Mouse (Mus musculus) lung, embryonic 16.5 days (tissue): ENCODE results near the gene Cdkl4. TPM values are rescaled to one million over a fixed set of nuclear protein-coding genes. Genes with fewer than 3 reads are reported as not detected.

Experiments
- ATAC-seq: fragments of 200-750 bp; cut with Nextera tagmentation; 2 replicates; pipeline ENCODE4 v1.8.0; 2017; ENCODE audit warnings: low read depth, mild to moderate bottlenecking, moderate library complexity
- H3K27ac ChIP-seq: fragments of 300-500 bp; sonication (generic); 2 replicates; pipeline ENCODE4 v1.5.1; 2014; ENCODE audit warnings: mild to moderate bottlenecking, control low read depth, low read length
- H3K27me3 ChIP-seq: fragments of 300-500 bp; sonication (generic); 2 replicates; pipeline ENCODE4 v1.6.1; 2014; ENCODE audit warnings: low read depth, low read length, mixed read lengths; ENCODE audit not compliant: control insufficient read depth, insufficient read depth
- H3K36me3 ChIP-seq: fragments of 300-500 bp; sonication (generic); 2 replicates; pipeline ENCODE4 v1.6.1; 2014; ENCODE audit warnings: low read length; ENCODE audit not compliant: control insufficient read depth, insufficient read depth
- H3K4me1 ChIP-seq: fragments of 300-500 bp; sonication (generic); replicated peaks from 2 replicates; pipeline ENCODE4 v1.6.1; 2014; ENCODE audit warnings: low read length, mixed read lengths; ENCODE audit not compliant: control insufficient read depth, insufficient read depth
- H3K4me2 ChIP-seq: fragments of 300-500 bp; sonication (generic); 2 replicates; pipeline ENCODE4 v1.6.1; 2014; ENCODE audit warnings: low read depth, low read length, control low read depth
- H3K4me3 ChIP-seq: fragments of 300-500 bp; sonication (generic); 2 replicates; pipeline ENCODE4 v1.5.1; 2014; ENCODE audit warnings: mild to moderate bottlenecking, low read length, control low read depth
- H3K9ac ChIP-seq: fragments of 300-500 bp; sonication (generic); 2 replicates; pipeline ENCODE4 v1.6.1; 2014; ENCODE audit warnings: low read length, control low read depth
- H3K9me3 ChIP-seq: fragments of 300-500 bp; sonication (generic); 2 replicates; pipeline ENCODE4 v1.6.1; 2016; ENCODE audit warnings: low read length; ENCODE audit not compliant: control insufficient read depth
- WGBS: fragments of 180-500 bp; shearing (Covaris S2); extraction: QIAGEN DNeasy Blood & Tissue Kit; methylation state at CpG from one replicate; pipeline ENCODE4 v1.1.7; 2014; 5-methylcytosine and 5-hydroxymethylcytosine counted together
- polyA plus RNA-seq: library from polyadenylated mRNA; unstranded; fragments of >200 nt; fragmentation: Nextera tagmentation; extraction: Ambion mirVana; gene quantifications from 2 replicates; pipeline ENCODE4 v1.2.1, GENCODE M21; 2015

Cdkl4 gene
- polyA plus RNA-seq, 1 experiment from 2014 or later, result 2.3 TPM

DNA sequence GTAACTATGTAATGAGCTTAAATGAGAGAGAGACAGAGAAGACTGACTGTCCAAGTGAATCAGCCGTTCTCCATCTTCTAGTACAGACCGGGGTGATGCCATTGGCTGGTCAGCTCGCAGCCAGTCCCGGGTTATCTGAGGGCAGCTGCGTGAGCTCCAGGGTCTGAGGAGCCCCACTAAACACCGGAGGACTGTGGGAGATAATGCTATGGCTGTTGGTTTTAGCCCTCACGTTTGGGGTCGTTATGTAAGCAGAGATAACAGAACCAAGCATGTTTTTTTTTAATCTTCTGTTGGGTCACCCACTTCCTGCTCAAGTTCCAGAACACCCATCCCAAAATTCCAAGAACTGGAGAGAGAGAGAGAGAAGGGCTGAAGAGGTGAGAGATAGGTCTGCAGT is 63.8 kb downstream of the Cdkl4 start:
- H3K36me3 ChIP-seq, result no peaks in the 10 kb centered on the region
- H3K4me2 ChIP-seq, result no peak overlapping the region
- no peak overlapping the region for H3K4me3 ChIP-seq
- H3K4me1 ChIP-seq, result no peaks in the 10 kb centered on the region
- no peak for ATAC-seq
- 18% methylated on average over 8 of the region's 8 CpGs for WGBS
- no peaks in the 10 kb centered on the region for H3K9me3 ChIP-seq
- H3K27me3 ChIP-seq, result no peaks in the 10 kb centered on the region
- H3K9ac ChIP-seq, result no peak overlapping the region
- H3K27ac ChIP-seq, result no peak overlapping the region

DNA sequence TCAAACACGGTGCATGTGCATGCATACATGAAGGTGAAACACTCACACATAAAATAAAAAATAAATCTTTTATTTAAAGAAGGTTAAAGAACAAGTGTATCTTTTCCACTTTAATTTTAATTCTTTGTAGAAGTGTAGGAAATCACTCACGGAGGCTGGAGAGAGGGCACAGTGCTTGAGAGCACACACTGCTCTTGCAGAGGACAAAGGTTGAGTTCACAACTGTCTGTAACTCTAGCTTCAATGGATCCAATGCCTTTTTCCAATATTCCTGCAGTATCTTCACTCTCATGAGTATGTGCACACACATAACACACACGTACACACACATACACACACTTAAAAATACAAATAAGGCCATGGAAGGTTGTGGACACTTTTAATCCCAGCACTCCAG is 67.2 kb downstream of the Cdkl4 start:
- H3K27ac ChIP-seq, result no peak overlapping the region
- no peaks in the 10 kb centered on the region for H3K4me1 ChIP-seq
- H3K36me3 ChIP-seq, result no peaks in the 10 kb centered on the region
- ATAC-seq, result no peak
- WGBS, result 45% methylated on average over 3 of the region's 3 CpGs
- H3K9ac ChIP-seq, result no peak overlapping the region
- H3K4me2 ChIP-seq, result no peak overlapping the region
- no peaks in the 10 kb centered on the region for H3K27me3 ChIP-seq
- H3K9me3 ChIP-seq, result no peaks in the 10 kb centered on the region
- H3K4me3 ChIP-seq, result no peak overlapping the region

DNA sequence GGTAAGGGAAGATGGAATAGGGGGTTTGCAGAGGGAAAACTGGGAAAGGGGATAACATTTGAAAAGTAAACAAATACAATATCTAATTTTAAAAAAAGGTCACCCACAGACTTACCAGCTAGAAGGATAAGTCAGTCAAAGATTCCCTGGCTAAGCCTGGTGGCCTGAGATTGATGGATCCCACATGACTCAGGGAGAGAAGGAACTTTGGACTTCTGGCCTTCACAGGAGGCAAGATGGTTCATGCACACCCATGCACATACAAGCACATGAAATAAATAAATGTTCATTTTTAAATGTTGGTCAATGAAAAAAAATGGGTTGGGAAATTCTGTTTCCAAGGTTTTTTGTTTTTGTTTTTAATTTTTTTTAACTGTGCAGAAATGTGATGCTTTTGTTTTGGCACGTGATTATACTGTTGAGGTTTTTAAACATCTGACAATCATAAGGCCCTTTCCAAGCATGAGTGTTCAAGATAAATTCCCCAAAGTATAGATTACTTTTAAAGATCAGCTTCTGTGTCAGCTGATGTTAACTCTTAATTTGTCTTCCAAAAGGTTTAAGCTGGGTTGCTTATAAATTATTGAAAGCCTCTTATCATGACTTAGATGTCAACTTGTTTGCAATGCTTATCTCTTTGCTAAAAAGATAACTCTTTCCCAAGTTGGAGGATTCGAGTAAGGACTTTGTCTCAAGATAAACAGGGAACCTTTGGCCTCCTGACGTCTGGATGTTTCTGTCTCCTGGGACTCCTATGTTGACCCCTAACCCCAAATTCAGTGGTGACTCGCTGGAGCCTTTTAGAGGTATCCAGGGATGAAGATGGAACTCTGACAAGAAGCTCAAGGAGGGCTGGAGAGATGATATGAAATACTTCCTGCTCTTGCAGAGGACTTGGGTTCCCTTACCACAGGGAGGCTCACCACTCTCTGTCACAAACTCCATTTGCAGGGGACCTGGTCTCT is 67.8 kb downstream of the Cdkl4 start:
- no peak overlapping the region for H3K4me2 ChIP-seq
- no peaks in the 10 kb centered on the region for H3K4me1 ChIP-seq
- WGBS, result 10% methylated on average over 4 of the region's 4 CpGs
- H3K9ac ChIP-seq, result no peak overlapping the region
- no peak overlapping the region for H3K27ac ChIP-seq
- H3K4me3 ChIP-seq, result no peak overlapping the region
- ATAC-seq, result no peak
- H3K9me3 ChIP-seq, result no peaks in the 10 kb centered on the region
- no peaks in the 10 kb centered on the region for H3K27me3 ChIP-seq
- H3K36me3 ChIP-seq, result no peaks in the 10 kb centered on the region

DNA sequence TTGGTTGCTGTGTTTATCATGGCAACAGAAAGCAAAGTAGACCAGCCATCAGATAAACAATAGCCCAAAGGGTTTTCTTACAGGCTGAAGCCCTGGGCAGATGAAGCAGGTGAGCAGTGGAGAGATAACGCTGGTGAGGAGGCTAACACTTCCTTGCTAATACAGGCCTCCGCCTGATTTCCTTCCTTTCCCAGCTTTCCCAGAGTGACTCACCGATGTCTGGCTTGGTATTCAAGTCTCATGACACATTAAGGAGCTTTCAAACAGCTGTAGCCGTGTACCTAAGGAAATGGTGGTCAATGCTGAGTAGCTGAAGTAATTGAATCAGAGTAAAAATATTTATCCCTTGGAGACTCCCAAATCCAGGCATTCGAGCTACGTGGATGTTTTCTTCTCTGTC is 71.8 kb downstream of the Cdkl4 start:
- no peak overlapping the region for H3K4me3 ChIP-seq
- no peak overlapping the region for H3K9ac ChIP-seq
- H3K27me3 ChIP-seq, result no peaks in the 10 kb centered on the region
- no peaks in the 10 kb centered on the region for H3K9me3 ChIP-seq
- H3K27ac ChIP-seq, result no peak overlapping the region
- H3K36me3 ChIP-seq, result no peaks in the 10 kb centered on the region
- H3K4me2 ChIP-seq, result no peak overlapping the region
- H3K4me1 ChIP-seq, result no peaks in the 10 kb centered on the region
- 68% methylated on average over 6 of the region's 6 CpGs for WGBS
- no peak for ATAC-seq

DNA sequence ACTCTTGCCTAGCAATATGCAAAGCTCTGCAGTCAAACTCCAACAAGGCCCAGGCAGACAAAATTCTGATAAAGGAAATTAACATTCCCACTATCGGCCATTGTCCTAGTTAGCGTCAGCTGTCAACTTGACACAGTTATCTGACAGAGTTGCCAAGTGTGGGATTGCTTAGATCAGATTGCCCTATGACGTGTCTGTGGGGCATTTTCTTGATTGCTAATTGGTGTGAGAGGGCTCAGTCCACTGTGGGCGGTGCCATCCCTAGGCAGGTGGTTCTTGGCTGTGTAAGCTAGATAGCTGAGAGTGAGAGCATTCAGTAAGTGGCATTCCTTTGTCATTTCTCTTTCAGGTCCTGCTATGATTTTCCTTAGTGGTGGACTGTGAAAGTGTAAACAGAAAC is 72.3 kb downstream of the Cdkl4 start:
- H3K9ac ChIP-seq, result no peak overlapping the region
- ATAC-seq, result no peak
- no peak overlapping the region for H3K27ac ChIP-seq
- WGBS, result 78% methylated on average over 4 of the region's 4 CpGs
- no peaks in the 10 kb centered on the region for H3K27me3 ChIP-seq
- no peaks in the 10 kb centered on the region for H3K9me3 ChIP-seq
- no peaks in the 10 kb centered on the region for H3K4me1 ChIP-seq
- no peak overlapping the region for H3K4me3 ChIP-seq
- H3K36me3 ChIP-seq, result no peaks in the 10 kb centered on the region
- H3K4me2 ChIP-seq, result no peak overlapping the region

DNA sequence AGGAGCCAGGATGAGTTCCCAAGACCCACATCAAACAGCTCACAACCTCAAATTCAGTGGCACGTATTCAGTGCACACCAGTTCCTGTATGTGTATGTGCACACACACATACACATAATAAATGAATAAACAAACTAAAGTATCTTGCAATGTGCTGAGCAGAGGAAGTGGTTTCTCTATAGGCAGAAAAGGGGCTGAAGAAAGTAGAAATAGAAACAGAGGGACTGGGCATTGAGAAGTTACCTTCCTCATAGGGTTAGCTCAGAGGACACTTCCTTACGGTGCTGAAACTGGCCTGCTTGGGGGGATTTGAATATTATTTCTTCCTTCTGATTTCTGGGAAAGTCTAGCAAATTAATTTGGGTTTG is 75.8 kb downstream of the Cdkl4 start:
- WGBS, result 56% methylated on average over 2 of the region's 2 CpGs
- no peaks in the 10 kb centered on the region for H3K36me3 ChIP-seq
- H3K4me2 ChIP-seq, result no peak overlapping the region
- H3K4me3 ChIP-seq, result no peak overlapping the region
- H3K27me3 ChIP-seq, result no peaks in the 10 kb centered on the region
- H3K9ac ChIP-seq, result no peak overlapping the region
- no peaks in the 10 kb centered on the region for H3K4me1 ChIP-seq
- H3K27ac ChIP-seq, result no peak overlapping the region
- no peaks in the 10 kb centered on the region for H3K9me3 ChIP-seq
- ATAC-seq, result no peak

DNA sequence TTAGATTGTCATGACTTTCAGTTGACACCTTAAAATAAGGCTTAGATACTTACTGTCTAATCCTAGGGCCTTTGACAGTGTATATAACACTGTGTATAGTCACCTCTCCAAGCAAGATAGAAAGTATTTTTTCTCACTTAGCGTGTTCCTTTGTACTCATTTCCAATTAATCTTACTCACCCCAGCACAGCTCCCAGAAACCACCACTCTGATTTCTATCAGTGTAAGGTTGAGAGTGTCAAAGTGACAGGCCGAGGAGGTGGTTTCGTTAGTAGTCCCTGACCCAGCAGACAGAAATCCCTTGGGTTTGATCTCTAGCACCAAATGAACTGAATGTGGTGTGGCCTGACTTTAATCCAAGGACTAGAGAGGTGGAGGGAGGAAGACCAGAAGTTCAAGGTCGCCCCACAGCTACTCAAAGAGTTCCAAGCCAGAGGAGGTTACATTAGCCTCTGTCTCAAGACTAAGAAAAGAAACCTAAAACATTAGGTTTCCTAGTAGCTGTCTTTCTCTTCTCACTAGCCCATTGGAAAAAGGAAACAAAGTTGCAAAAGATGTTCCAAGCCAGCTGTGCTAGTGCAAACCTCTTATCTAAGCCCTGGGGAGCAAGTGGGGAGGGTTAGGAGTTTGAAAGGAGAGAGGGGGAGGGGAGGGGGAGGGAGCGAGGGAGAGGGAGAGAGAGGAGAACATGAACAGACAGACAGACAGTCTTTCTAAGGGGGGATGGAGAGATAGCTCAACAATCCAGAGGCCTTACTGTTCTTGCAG is 76.4 kb downstream of the Cdkl4 start:
- Histone ChIP-seq H3K27ac (no peak overlapping the region), H3K4me3 (no peak overlapping the region), H3K9ac (no peak overlapping the region), H3K9me3 (no peaks in the 10 kb centered on the region), H3K36me3 (no peaks in the 10 kb centered on the region), H3K27me3 (no peaks in the 10 kb centered on the region), H3K4me2 (no peak overlapping the region), H3K4me1 (no peaks in the 10 kb centered on the region)
- no peak for ATAC-seq
- WGBS, result 47% methylated on average over 5 of the region's 5 CpGs

DNA sequence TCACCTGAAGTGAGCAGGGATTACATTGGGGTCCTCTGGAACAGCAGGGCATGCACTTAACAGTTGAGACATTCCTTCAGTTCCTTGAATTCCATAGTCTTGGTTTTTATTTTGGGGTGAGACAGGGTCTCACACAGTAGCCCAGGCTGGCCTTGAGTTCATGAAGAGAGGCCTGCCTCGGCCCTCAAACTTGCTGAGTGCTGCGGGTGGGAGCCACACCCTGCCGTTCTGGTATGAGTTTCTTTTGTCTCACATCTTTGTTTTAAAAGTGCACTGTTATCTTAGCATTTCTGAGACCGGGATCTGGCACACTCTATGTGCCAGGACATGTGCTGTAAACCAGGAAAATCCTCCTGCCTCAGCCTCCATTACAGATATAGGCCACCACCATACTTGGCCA is 77.6 kb downstream of the Cdkl4 start:
- Histone ChIP-seq H3K4me3 (no peak overlapping the region), H3K4me1 (no peaks in the 10 kb centered on the region), H3K27me3 (no peaks in the 10 kb centered on the region), H3K36me3 (no peaks in the 10 kb centered on the region), H3K9ac (no peak overlapping the region), H3K27ac (no peak overlapping the region), H3K9me3 (no peaks in the 10 kb centered on the region), H3K4me2 (no peak overlapping the region)
- no peak for ATAC-seq
- WGBS, result 68% methylated on average over 4 of the region's 4 CpGs

DNA sequence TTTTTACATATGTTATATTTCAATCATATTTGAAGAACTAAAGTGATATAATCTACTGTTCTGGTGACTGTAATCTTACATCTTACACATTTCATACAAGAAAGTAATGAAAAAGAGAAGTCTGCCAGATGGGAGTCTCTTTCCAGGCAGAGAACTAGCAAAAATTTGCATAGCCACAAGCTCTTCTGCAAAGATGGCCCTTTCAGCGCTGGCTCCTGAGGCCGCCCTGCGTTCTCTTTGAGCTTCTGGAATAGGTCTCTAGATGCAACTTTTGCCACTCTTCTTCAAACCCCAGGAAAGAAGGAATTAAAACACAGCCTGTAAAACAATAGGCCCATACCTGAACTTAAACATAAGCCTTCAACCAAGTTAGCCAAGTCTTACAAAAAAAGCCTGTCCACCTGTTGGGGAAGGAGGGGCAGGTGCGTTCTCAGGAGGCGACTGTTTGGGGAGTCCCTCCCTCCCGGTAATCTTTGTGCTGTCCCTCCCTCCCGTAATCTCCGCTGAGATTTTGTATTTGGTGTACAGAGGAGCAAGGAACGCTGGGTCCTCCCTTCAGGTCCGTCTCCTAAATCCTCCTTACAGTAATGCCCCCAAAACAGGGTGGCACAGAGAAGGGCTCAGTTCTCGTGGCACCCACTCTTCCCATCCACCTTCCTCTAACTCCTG is 78.9 kb downstream of the Cdkl4 start:
- Histone ChIP-seq H3K4me1 (no peaks in the 10 kb centered on the region), H3K4me3 (no peak overlapping the region), H3K36me3 (no peaks in the 10 kb centered on the region), H3K9ac (no peak overlapping the region), H3K27ac (no peak overlapping the region), H3K4me2 (no peak overlapping the region), H3K9me3 (no peaks in the 10 kb centered on the region), H3K27me3 (no peaks in the 10 kb centered on the region)
- 60% methylated on average over 11 of the region's 11 CpGs for WGBS
- no peak for ATAC-seq
